Mouse (Mus musculus) hindbrain, embryonic 11.5 days (tissue): ENCODE measurements around the gene Arhgef6. TPM values are rescaled to one million over a fixed set of nuclear protein-coding genes. Genes with fewer than 3 reads are reported as not detected.

Experiments
- ATAC-seq: fragments of 200-750 bp; cut with Nextera tagmentation; 2 replicates; pipeline ENCODE4 v1.8.0; 2017; ENCODE audit warnings: mild to moderate bottlenecking, moderate TSS enrichment, moderate library complexity; ENCODE audit not compliant: low FRiP score
- DNase-seq: peaks from one replicate; pipeline ENCODE4 v3.0.0-alpha.2; 2015; ENCODE audit warnings: low spot score
- H3K27ac ChIP-seq: fragments of 300-500 bp; sonication (generic); 2 replicates; pipeline ENCODE4 v1.5.1; 2014; ENCODE audit warnings: mild to moderate bottlenecking, low read depth, low read length
- H3K27me3 ChIP-seq: fragments of 300-500 bp; sonication (generic); 2 replicates; pipeline ENCODE4 v1.6.1; 2014; ENCODE audit warnings: mild to moderate bottlenecking, low read length, moderate library complexity, mixed read lengths; ENCODE audit not compliant: control insufficient read depth, insufficient read depth
- H3K36me3 ChIP-seq: fragments of 300-500 bp; sonication (generic); 2 replicates; pipeline ENCODE4 v1.6.1; 2014; ENCODE audit warnings: mild to moderate bottlenecking, low read length, moderate library complexity, mixed read lengths; ENCODE audit not compliant: control insufficient read depth, insufficient read depth
- H3K4me1 ChIP-seq: fragments of 300-500 bp; sonication (generic); replicated peaks from 2 replicates; pipeline ENCODE4 v1.6.1; 2014; ENCODE audit warnings: low read length, mixed read lengths; ENCODE audit not compliant: control insufficient read depth, insufficient read depth
- H3K4me2 ChIP-seq: fragments of 300-500 bp; sonication (generic); replicated peaks from 2 replicates; pipeline ENCODE4 v1.6.1; 2014; ENCODE audit warnings: mild to moderate bottlenecking, low read depth, low read length
- H3K4me3 ChIP-seq: fragments of 300-500 bp; sonication (generic); 2 replicates; pipeline ENCODE4 v1.5.1; 2014; ENCODE audit warnings: low read depth, low read length
- H3K9ac ChIP-seq: fragments of 300-500 bp; sonication (generic); 2 replicates; pipeline ENCODE4 v1.6.1; 2014; ENCODE audit warnings: low read depth, low read length
- H3K9me3 ChIP-seq: fragments of 300-500 bp; sonication (generic); 2 replicates; pipeline ENCODE4 v1.6.1; 2016; ENCODE audit warnings: low read length; ENCODE audit not compliant: control insufficient read depth
- WGBS: fragments of 180-500 bp; shearing (Covaris S2); extraction: QIAGEN DNeasy Blood & Tissue Kit; methylation state at CpG from one replicate; pipeline ENCODE4 v1.1.7; 2014; 5-methylcytosine and 5-hydroxymethylcytosine counted together
- polyA plus RNA-seq: library from polyadenylated mRNA; unstranded; fragments of >200 nt; fragmentation: Nextera tagmentation; extraction: Ambion mirVana; gene quantifications from 2 replicates; pipeline ENCODE4 v1.2.1, GENCODE M21; 2014

The Arhgef6 gene
- polyA plus RNA-seq, 1 experiment from 2014 or later, result 14.5 TPM

- ATAC-seq (no peak), DNase-seq (no peak)
- no peak overlapping the region for H3K27ac ChIP-seq
- no peaks in the 10 kb centered on the region for H3K9me3 ChIP-seq
- no peaks in the 10 kb centered on the region for H3K36me3 ChIP-seq
- no peaks in the 10 kb centered on the region for H3K4me1 ChIP-seq
- H3K27me3 ChIP-seq, result no peaks in the 10 kb centered on the region
- no peak overlapping the region for H3K4me3 ChIP-seq
- no peak overlapping the region for H3K9ac ChIP-seq
- no peak overlapping the region for H3K4me2 ChIP-seq
- 75% methylated on average over 1 of the region's 1 CpGs for WGBS
These were observed 20.8 kb upstream of the Arhgef6 start for GRCm38 (mm10) chrX:57359316-57359715.

GRCm38 (mm10) chrX:57339220-57339619, 691 bp upstream of the Arhgef6 start:
- Histone ChIP-seq H3K36me3 (no peaks in the 10 kb centered on the region), H3K9ac (no peak overlapping the region), H3K4me1 (no peaks in the 10 kb centered on the region), H3K27me3 (no peaks in the 10 kb centered on the region), H3K9me3 (no peaks in the 10 kb centered on the region), H3K4me2 (no peak overlapping the region), H3K27ac (no peak overlapping the region), H3K4me3 (no peak overlapping the region)
- DNase-seq (no peak), ATAC-seq (no peak)
- WGBS, result 84% methylated on average over 4 of the region's 4 CpGs

GRCm38 (mm10) chrX:57337582-57337981, 947 bp downstream of the Arhgef6 start:
- DNase-seq (no peak), ATAC-seq (no peak)
- H3K9ac ChIP-seq, result no peak overlapping the region
- H3K36me3 ChIP-seq, result no peaks in the 10 kb centered on the region
- H3K4me2 ChIP-seq, result no peak overlapping the region
- H3K4me1 ChIP-seq, result no peaks in the 10 kb centered on the region
- no peaks in the 10 kb centered on the region for H3K9me3 ChIP-seq
- H3K27ac ChIP-seq, result no peak overlapping the region
- no peak overlapping the region for H3K4me3 ChIP-seq
- no peaks in the 10 kb centered on the region for H3K27me3 ChIP-seq

- no peaks in the 10 kb centered on the region for H3K36me3 ChIP-seq
- no peak overlapping the region for H3K9ac ChIP-seq
- WGBS, result 89% methylated on average over 9 of the region's 9 CpGs
- H3K27ac ChIP-seq, result no peak overlapping the region
- no peak overlapping the region for H3K4me3 ChIP-seq
- H3K9me3 ChIP-seq, result no peaks in the 10 kb centered on the region
- H3K4me2 ChIP-seq, result no peak overlapping the region
- no peaks in the 10 kb centered on the region for H3K4me1 ChIP-seq
- no peak for ATAC-seq
- DNase-seq, result no peak
- no peaks in the 10 kb centered on the region for H3K27me3 ChIP-seq
These were observed 1.6 kb downstream of the Arhgef6 start for GRCm38 (mm10) chrX:57336958-57337357.

- Histone ChIP-seq H3K4me1 (no peaks in the 10 kb centered on the region), H3K9me3 (no peaks in the 10 kb centered on the region), H3K4me2 (no peak overlapping the region), H3K27me3 (no peaks in the 10 kb centered on the region), H3K9ac (no peak overlapping the region), H3K27ac (no peak overlapping the region), H3K4me3 (no peak overlapping the region), H3K36me3 (no peaks in the 10 kb centered on the region)
- ATAC-seq (no peak), DNase-seq (no peak)
- 91% methylated on average over 6 of the region's 6 CpGs for WGBS
These were observed 3.2 kb downstream of the Arhgef6 start for GRCm38 (mm10) chrX:57335313-57335712.

- 77% methylated on average over 3 of the region's 3 CpGs for WGBS
- no peak overlapping the region for H3K4me3 ChIP-seq
- ATAC-seq, result no peak
These were observed 10.7 kb downstream of the Arhgef6 start for GRCm38 (mm10) chrX:57327668-57328338.

GRCm38 (mm10) chrX:57326487-57327221, 11.9 kb downstream of the Arhgef6 start:
- DNase-seq (peak; percentile 32), ATAC-seq (peak; percentile 61)
- Histone ChIP-seq H3K4me2 (peak overlapping the region; percentile 61), H3K9me3 (no peaks in the 10 kb centered on the region), H3K36me3 (no peaks in the 10 kb centered on the region), H3K27ac (no peak overlapping the region), H3K9ac (peak overlapping the region; percentile 49), H3K27me3 (no peaks in the 10 kb centered on the region), H3K4me1 (no peaks in the 10 kb centered on the region), H3K4me3 (peak overlapping the region; percentile 34)
- 33% methylated on average over 16 of the region's 16 CpGs for WGBS

More at GRCm38 (mm10) chrX:57327668-57328338, 10.7 kb downstream of the Arhgef6 start:
- Histone ChIP-seq H3K4me1 (no peaks in the 10 kb centered on the region), H3K27ac (no peak overlapping the region), H3K4me2 (no peak overlapping the region), H3K27me3 (no peaks in the 10 kb centered on the region), H3K9ac (no peak overlapping the region), H3K9me3 (no peaks in the 10 kb centered on the region), H3K36me3 (no peaks in the 10 kb centered on the region)
- DNase-seq, result no peak

GRCm38 (mm10) chrX:57325861-57326461, 12.6 kb downstream of the Arhgef6 start:
- Histone ChIP-seq H3K27ac (no peak overlapping the region), H3K4me2 (peak overlapping the region; percentile 61), H3K36me3 (no peaks in the 10 kb centered on the region), H3K27me3 (no peaks in the 10 kb centered on the region), H3K4me1 (no peaks in the 10 kb centered on the region), H3K9ac (peak overlapping the region; percentile 49), H3K4me3 (peak overlapping the region; percentile 34), H3K9me3 (no peaks in the 10 kb centered on the region)
- WGBS, result 12% methylated on average over 27 of the region's 29 CpGs
- peak; percentile 80 for ATAC-seq
- peak; percentile 28 for DNase-seq
